Mouse (Mus musculus) limb, embryonic 14.5 days (tissue): Measurements from ENCODE around the gene Smyd3. TPM values are rescaled to one million over a fixed set of nuclear protein-coding genes. Genes with fewer than 3 reads are reported as not detected.

Experiments
- ATAC-seq: fragments of 200-750 bp; cut with Nextera tagmentation; 2 replicates; pipeline ENCODE4 v1.8.0; 2017; ENCODE audit warnings: low read depth, moderate number of reproducible peaks, moderate TSS enrichment; ENCODE audit not compliant: low FRiP score
- DNase-seq: peaks from one replicate; pipeline ENCODE4 v3.0.0-alpha.2; 2015; ENCODE audit warnings: low spot score
- H3K27ac ChIP-seq: fragments of 300-500 bp; sonication (generic); replicated peaks from 2 replicates; pipeline ENCODE4 v1.5.1; 2014; ENCODE audit warnings: low read depth, mild to moderate bottlenecking, low read length, moderate library complexity, mixed read lengths
- H3K27me3 ChIP-seq: fragments of 300-500 bp; sonication (generic); 2 replicates; pipeline ENCODE4 v1.6.1; 2014; ENCODE audit warnings: low read length, mixed read lengths; ENCODE audit not compliant: control insufficient read depth, insufficient read depth
- H3K36me3 ChIP-seq: fragments of 300-500 bp; sonication (generic); 2 replicates; pipeline ENCODE4 v1.6.1; 2014; ENCODE audit warnings: mild to moderate bottlenecking, low read length, moderate library complexity, mixed read lengths; ENCODE audit not compliant: control insufficient read depth, insufficient read depth
- H3K4me1 ChIP-seq: fragments of 300-500 bp; sonication (generic); 2 replicates; pipeline ENCODE4 v1.6.1; 2014; ENCODE audit warnings: antibody characterized with exemption, low read length, mixed read lengths; ENCODE audit not compliant: control insufficient read depth, insufficient read depth
- H3K4me2 ChIP-seq: fragments of 300-500 bp; sonication (generic); replicated peaks from 2 replicates; pipeline ENCODE4 v1.6.1; 2014; ENCODE audit warnings: low read depth, mild to moderate bottlenecking, low read length, moderate library complexity; ENCODE audit not compliant: severe bottlenecking
- H3K4me3 ChIP-seq: fragments of 300-500 bp; sonication (generic); replicated peaks from 2 replicates; pipeline ENCODE4 v1.5.1; 2014; ENCODE audit warnings: low read length
- H3K9ac ChIP-seq: fragments of 300-500 bp; sonication (generic); 2 replicates; pipeline ENCODE4 v1.6.1; 2014; ENCODE audit warnings: mild to moderate bottlenecking, low read depth, low read length, moderate library complexity; ENCODE audit not compliant: severe bottlenecking
- H3K9me3 ChIP-seq: fragments of 300-500 bp; sonication (generic); 2 replicates; pipeline ENCODE4 v1.6.1; 2016; ENCODE audit warnings: low read length; ENCODE audit not compliant: control insufficient read depth
- POLR2A ChIP-seq: fragments of 200-500 bp; IDR thresholded peaks from 2 replicates; pipeline ENCODE4 v1.8.0; 2012; ENCODE audit warnings: inconsistent platforms, mild to moderate bottlenecking, moderate library complexity, borderline replicate concordance; ENCODE audit not compliant: insufficient read depth, insufficient read length; ENCODE audit errors: extremely low read depth
- WGBS: fragments of 180-500 bp; shearing (Covaris S2); extraction: QIAGEN DNeasy Blood & Tissue Kit; methylation state at CpG from one replicate; pipeline ENCODE4 v1.1.7; 2014; 5-methylcytosine and 5-hydroxymethylcytosine counted together
- polyA plus RNA-seq, 2 experiments: library from polyadenylated mRNA; depleted of rRNA in 1 of 2; stranded (reverse) in 1 of 2; unstranded in 1 of 2; fragments of >200 nt; fragmentation: Nextera tagmentation in 1 of 2; extraction: Ambion mirVana in 1 of 2; gene quantifications; 2 replicates each; pipeline versions ENCODE4 v1.2.1 to v1.2.3; 2012 to 2014

Gene Smyd3
- polyA plus RNA-seq, 2 experiments, result 9.8 to 21.5 TPM

DNA sequence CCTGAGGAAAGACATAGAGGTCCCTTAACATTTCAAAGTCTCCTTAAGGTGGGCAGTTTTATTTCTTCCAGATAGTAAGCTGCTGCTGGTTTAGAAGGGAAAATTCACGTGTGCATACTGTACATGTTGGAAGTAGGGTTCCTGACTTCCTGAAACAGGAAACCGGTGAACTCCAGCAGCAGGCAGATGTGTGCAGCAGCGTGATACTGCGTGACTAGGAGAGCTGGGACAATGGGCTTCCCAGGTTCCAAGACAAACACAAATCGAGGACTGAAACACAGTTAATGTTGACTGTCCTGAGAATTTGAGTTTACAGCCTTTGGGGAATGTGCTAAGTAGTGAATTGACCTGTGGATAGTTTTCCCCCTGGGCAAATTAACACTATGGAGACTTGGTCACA lies 434.7 kb downstream of the Smyd3 start:
- H3K27ac ChIP-seq, result no peak overlapping the region
- no peak overlapping the region for H3K4me3 ChIP-seq
- H3K4me1 ChIP-seq, result peaks cover 10% of the 10 kb centered on the region
- DNase-seq, result no peak
- no peaks in the 10 kb centered on the region for H3K36me3 ChIP-seq
- WGBS, result 23% methylated on average over 5 of the region's 5 CpGs
- no peak overlapping the region for H3K4me2 ChIP-seq
- ATAC-seq, result no peak
- no peak overlapping the region for H3K9ac ChIP-seq
- TF ChIP-seq POLR2A, result no peak
- H3K27me3 ChIP-seq, result no peaks in the 10 kb centered on the region
- no peaks in the 10 kb centered on the region for H3K9me3 ChIP-seq

DNA sequence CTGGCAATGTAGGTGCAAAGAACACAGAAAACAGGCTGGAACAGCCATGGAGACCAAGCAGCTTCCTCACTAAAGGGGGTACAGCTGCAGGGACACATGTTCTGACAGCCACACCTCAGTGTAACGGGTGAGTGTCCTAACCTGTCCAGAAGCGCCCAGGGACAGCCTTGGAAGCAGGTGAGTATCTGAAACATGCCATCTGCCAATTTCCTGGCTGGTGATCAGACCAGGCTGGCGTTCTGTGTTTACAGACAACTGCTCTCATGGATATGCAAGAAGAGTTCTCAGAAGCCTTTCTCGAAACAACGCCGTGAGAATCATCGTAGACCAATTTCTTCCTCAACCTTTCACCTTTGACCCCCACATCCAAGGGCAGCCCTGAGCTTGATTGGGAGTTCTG lies 444.0 kb downstream of the Smyd3 start:
- 79% methylated on average over 7 of the region's 7 CpGs for WGBS
- Histone ChIP-seq H3K9me3 (no peaks in the 10 kb centered on the region), H3K27me3 (no peaks in the 10 kb centered on the region), H3K36me3 (no peaks in the 10 kb centered on the region), H3K4me2 (no peak overlapping the region), H3K4me1 (no peaks in the 10 kb centered on the region), H3K4me3 (no peak overlapping the region), H3K9ac (no peak overlapping the region), H3K27ac (no peak overlapping the region)
- no peak for TF ChIP-seq POLR2A
- no peak for ATAC-seq
- DNase-seq, result no peak

DNA sequence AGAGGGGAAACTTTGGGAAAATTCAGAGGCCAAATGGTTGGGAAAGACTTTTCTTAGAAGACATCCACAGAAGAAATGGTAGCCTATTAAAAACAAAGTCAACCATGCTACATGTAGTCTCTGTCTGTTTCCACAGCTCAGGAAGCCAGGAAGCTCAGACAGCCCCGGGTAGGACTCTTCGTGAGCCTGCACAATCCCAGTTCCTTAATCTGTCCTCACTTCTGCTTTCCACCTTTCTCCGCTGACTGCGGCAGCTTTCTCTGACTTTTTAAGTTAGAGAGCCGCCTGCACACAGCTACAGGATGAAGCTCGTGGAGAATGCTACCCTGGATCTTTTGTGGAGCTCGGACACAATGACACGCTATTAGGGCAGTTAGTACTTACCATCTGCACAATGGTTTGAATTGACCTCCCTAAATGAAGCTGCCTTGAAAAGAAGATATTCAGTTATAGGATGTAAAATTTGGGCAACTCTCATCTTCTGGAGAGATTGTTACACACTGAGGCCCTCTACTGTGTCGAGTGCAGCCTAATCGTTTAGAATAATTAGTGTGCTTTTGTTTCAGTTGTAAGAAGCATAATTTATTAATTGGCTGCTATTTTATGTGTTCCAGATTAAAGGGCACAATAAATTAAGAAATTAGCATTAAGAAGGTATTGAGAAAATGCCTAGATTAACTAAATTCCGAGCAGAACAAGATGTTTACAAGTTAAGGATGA lies 444.7 kb downstream of the Smyd3 start:
- H3K27me3 ChIP-seq, result no peaks in the 10 kb centered on the region
- H3K36me3 ChIP-seq, result no peaks in the 10 kb centered on the region
- H3K9me3 ChIP-seq, result no peaks in the 10 kb centered on the region
- H3K4me2 ChIP-seq, result no peak overlapping the region
- WGBS, result 61% methylated on average over 11 of the region's 11 CpGs
- no peak for DNase-seq
- no peaks in the 10 kb centered on the region for H3K4me1 ChIP-seq
- no peak overlapping the region for H3K27ac ChIP-seq
- no peak for ATAC-seq
- H3K4me3 ChIP-seq, result no peak overlapping the region
- TF ChIP-seq POLR2A, result no peak
- H3K9ac ChIP-seq, result no peak overlapping the region

DNA sequence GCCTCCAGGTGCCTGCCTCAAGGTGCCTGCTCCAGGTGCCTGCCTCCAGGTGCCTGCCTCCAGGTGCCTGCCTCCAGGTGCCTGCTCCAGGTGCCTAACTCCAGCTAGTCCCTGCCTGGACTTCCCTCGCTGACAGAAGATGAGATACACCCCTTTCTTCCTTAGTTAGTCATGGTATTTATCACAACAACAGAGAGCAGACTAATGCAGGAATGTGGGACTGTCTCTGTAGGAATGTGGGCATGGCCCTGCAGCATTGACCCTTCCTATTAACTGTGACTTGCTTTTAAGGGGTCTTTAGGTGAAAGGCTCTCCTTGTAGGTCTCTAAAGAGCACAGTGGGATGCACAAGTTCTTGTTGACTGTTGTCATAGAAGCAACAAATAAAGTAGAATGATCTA lies 445.4 kb downstream of the Smyd3 start:
- Histone ChIP-seq H3K27ac (no peak overlapping the region), H3K9ac (no peak overlapping the region), H3K4me3 (no peak overlapping the region), H3K27me3 (no peaks in the 10 kb centered on the region), H3K9me3 (no peaks in the 10 kb centered on the region), H3K4me2 (no peak overlapping the region), H3K36me3 (no peaks in the 10 kb centered on the region), H3K4me1 (no peaks in the 10 kb centered on the region)
- DNase-seq (no peak), ATAC-seq (no peak)
- WGBS, result 53% methylated on average over 1 of the region's 1 CpGs
- TF ChIP-seq POLR2A, result no peak

DNA sequence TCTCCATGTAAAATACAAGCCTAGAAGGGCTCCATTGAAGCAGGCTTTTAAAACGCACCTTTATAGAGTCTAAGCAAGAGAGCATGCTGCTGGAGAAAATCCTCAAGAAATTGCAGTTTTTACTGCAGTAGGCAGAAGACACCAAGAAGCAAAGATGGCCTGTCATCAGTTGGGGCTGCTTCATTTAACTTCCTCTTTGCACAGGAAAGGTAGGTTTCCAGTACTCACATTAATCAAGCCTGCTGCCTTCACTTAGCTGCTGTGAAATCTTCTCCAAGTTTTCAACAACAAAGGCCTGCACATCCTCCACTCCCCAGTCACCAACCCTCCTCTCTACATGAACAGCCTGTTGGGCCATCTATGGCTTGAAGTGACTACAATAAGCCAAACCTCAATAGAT lies 448.9 kb downstream of the Smyd3 start:
- no peak overlapping the region for H3K4me3 ChIP-seq
- no peak overlapping the region for H3K27ac ChIP-seq
- no peaks in the 10 kb centered on the region for H3K27me3 ChIP-seq
- no peaks in the 10 kb centered on the region for H3K4me1 ChIP-seq
- TF ChIP-seq POLR2A, result no peak
- H3K4me2 ChIP-seq, result no peak overlapping the region
- ATAC-seq (no peak), DNase-seq (no peak)
- WGBS, result 61% methylated on average over 1 of the region's 1 CpGs
- H3K36me3 ChIP-seq, result no peaks in the 10 kb centered on the region
- H3K9ac ChIP-seq, result no peak overlapping the region
- H3K9me3 ChIP-seq, result no peaks in the 10 kb centered on the region

DNA sequence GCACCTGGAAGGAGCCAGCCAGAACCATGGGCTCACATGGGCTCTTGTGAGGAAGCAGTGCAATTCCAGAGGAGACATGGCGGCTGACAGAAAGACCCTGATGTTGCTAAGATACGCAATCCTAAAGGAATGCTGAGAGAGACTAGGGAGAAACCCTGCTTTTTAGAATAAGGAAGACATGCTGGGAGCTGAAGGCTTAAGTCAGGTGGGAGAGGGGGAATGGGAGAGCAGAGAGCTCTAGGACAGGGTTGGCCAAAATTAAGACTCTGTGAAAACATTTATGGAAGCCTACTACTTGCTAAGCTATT lies 452.6 kb downstream of the Smyd3 start:
- Histone ChIP-seq H3K9me3 (no peaks in the 10 kb centered on the region), H3K27me3 (no peaks in the 10 kb centered on the region), H3K27ac (no peak overlapping the region), H3K4me1 (peaks cover 26% of the 10 kb centered on the region), H3K9ac (no peak overlapping the region), H3K4me2 (no peak overlapping the region), H3K36me3 (no peaks in the 10 kb centered on the region), H3K4me3 (no peak overlapping the region)
- ATAC-seq (no peak), DNase-seq (no peak)
- TF ChIP-seq POLR2A, result no peak
- WGBS, result 85% methylated on average over 2 of the region's 2 CpGs
